Mouse (Mus musculus): ENCODE data around the gene Olfr1426. TPM values are rescaled to one million over a fixed set of nuclear protein-coding genes. Genes with fewer than 3 reads are reported as not detected.

The Olfr1426 gene
- not detected for polyA plus RNA-seq (2014; fragmentation: Illumina TruSeq; extraction: RNeasy Lipid Tissue Mini Kit (QIAGEN cat#74804); ENCODE audit: low read depth, low replicate concordance)

DNA sequence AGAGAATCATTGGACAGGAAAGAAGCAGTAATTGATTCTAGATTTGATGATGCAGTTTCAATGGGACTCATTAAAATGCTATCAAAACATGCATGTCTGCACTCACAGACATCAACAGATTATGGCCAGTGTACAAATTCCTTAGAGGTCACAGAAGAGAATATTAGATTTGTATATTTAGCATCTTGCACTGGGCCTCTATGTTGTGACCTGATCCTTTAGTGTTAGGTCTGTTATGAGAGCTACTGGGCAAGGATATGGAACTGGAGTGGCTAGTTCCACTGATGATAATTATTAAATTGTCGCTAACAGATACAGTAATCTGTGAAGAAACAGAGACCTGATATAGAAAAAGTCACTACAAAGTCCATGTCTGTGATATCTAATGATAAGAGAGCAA is at the start of gene Olfr1426:
Olfr1426 (minus strand) TSS at position 101 of the 400 bp plus-strand sequence.

DNA sequence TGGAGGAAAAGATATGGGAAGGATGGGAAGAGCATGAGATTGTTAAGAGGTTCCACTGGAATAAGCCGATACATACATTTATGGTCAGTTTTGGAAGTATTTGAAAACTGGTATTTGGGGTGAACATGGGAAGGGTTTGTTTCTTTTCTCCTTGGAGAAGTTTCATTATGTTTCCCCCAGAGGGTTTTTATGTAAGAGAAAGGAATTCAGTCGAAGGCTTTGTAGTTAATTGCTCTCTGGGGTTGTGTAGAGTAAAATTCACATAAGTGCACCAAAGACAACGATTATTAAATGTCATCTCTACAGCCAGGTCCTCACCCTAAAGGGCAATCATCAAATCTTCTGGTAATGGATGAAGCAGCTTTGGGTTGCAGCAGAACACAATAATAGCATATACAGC is 31.3 kb upstream of the Olfr1426 start, which contains the start of gene Olfr76:
Olfr76 (minus strand) TSS at position 101 of the 400 bp plus-strand sequence.

DNA sequence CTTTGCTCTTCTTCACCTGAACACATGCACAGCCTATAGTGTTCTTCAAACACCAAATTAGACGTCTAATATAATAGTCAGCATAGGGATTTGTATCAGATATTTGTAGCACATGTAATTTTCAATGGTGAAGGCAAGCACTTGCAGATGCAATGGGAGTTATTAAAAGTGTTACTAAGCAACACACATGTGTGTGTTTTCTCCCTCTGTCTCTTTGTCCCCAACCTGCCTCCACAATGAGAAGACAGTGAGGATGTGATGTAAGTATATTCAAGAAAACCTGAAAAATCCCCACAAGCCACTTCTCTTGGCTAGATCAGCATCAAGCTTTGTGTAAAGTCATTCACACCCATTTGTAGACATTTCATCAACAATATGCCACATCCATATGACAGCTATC is 24.0 kb upstream of the Olfr1426 start, which contains the start of gene Olfr1428:
Olfr1428 (minus strand) TSS at position 101 of the 400 bp plus-strand sequence.

DNA sequence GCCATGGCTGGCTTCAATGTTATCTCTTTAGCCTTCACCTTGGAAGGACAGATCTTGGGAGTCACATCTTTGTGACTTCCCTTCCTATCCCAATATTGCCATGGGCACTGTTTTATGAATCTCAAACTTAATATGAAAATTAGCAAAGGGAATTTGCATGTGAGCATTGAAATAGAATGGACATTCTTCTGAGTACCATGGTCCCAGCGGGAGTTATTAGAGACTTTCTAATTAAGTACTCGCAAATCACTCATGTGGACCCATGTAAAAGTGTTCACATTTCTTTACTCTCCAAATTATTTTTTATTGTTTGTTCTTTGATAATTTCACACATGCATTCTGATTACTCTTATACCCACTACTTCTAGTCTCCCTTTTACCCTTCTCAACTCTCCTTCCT is 11.4 kb upstream of the Olfr1426 start, which contains the start of gene Olfr1427:
Olfr1427 (minus strand) TSS at position 101 of the 400 bp plus-strand sequence.

DNA sequence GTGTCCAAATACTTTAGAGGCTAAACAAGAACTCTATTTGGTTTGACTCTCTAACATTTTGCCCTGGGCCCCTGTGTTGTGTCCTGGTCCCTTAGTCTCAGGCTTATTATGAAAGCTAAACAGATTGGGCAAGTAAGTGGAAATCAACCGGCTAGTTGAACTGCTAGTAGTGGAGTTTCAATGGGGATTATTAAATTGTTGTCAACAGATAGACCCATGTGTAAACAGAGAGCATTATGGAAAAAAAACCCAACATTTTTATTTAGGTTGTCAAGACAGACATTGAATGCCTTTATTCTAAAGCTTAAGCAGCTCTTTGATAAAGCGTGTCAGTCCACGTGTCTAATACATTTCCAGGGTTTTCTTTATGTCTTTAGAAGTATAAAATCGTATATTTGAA is 14.2 kb downstream of the Olfr1426 start, which contains the start of gene Olfr1425:
Olfr1425 (minus strand) TSS at position 101 of the 400 bp plus-strand sequence.

DNA sequence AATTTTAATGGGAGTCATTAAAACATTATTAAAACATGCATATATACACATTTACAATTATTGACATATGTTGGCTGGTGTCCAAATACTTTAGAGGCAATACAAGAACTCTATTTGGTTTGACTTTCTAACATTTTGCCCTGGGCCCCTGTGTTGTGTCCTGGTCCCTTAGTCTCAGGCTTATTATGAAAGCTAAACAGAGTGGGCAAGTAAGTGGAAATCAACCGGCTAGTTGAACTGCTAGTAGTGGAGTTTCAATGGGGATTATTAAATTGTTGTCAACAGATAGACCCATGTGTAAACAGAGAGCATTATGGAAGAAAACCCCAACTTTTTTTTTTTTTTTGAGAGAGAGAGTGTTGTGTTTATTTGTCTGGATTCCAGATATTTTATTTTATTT is 29.2 kb downstream of the Olfr1426 start, which contains the start of gene Olfr1424:
Olfr1424 (minus strand) TSS at position 101 of the 400 bp plus-strand sequence.

DNA sequence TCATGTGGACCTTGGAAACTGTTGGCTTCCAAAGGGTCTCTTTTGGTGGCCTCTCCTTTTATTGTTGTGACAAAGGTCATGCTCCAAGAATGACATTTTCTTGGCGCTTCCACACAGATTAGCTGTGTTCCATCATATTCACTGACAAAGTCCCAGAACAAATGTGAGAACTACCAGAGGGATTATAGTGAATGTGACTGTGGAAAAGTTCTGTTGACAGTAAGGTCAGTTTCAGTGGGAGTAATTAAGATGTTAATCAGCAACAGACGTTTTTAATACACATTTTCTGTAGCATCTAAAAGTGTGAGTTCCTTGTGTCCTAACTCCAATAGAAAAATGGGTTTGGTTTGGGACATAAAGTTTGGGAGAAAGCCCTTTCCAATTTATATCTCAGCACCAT is 50.6 kb downstream of the Olfr1426 start, which contains the start of gene Olfr1423:
Olfr1423 (minus strand) TSS at position 101 of the 400 bp plus-strand sequence.

Other genes with a start within 250 kb of the Olfr1426 start
- gene Olfr1418, start 230.9 kb downstream of the Olfr1426 start, polyA plus RNA-seq (2014; fragmentation: Illumina TruSeq; extraction: RNeasy Lipid Tissue Mini Kit (QIAGEN cat#74804); ENCODE audit: low read depth, low replicate concordance): not detected
- not detected for gene Olfr1419, start 216.9 kb downstream of the Olfr1426 start, polyA plus RNA-seq (2014; fragmentation: Illumina TruSeq; extraction: RNeasy Lipid Tissue Mini Kit (QIAGEN cat#74804); ENCODE audit: low read depth, low replicate concordance)
- gene Olfr1420, start 205.4 kb downstream of the Olfr1426 start, polyA plus RNA-seq (2014; fragmentation: Illumina TruSeq; extraction: RNeasy Lipid Tissue Mini Kit (QIAGEN cat#74804); ENCODE audit: low read depth, low replicate concordance): not detected
- 16.1 TPM for gene Patl1, start 179.6 kb downstream of the Olfr1426 start, polyA plus RNA-seq (2014; fragmentation: Illumina TruSeq; extraction: RNeasy Lipid Tissue Mini Kit (QIAGEN cat#74804); ENCODE audit: low read depth, low replicate concordance)
- 19.4 TPM for gene Osbp, start 126.1 kb downstream of the Olfr1426 start, polyA plus RNA-seq (2014; fragmentation: Illumina TruSeq; extraction: RNeasy Lipid Tissue Mini Kit (QIAGEN cat#74804); ENCODE audit: low read depth, low replicate concordance)
- gene Olfr1423, start 50.7 kb downstream of the Olfr1426 start, polyA plus RNA-seq (2014; fragmentation: Illumina TruSeq; extraction: RNeasy Lipid Tissue Mini Kit (QIAGEN cat#74804); ENCODE audit: low read depth, low replicate concordance): not detected
- not detected for gene Olfr1424, start 29.3 kb downstream of the Olfr1426 start, polyA plus RNA-seq (2014; fragmentation: Illumina TruSeq; extraction: RNeasy Lipid Tissue Mini Kit (QIAGEN cat#74804); ENCODE audit: low read depth, low replicate concordance)
- not detected for gene Olfr1425, start 14.3 kb downstream of the Olfr1426 start, polyA plus RNA-seq (2014; fragmentation: Illumina TruSeq; extraction: RNeasy Lipid Tissue Mini Kit (QIAGEN cat#74804); ENCODE audit: low read depth, low replicate concordance)
- gene Olfr1427, start 11.3 kb upstream of the Olfr1426 start, polyA plus RNA-seq (2014; fragmentation: Illumina TruSeq; extraction: RNeasy Lipid Tissue Mini Kit (QIAGEN cat#74804); ENCODE audit: low read depth, low replicate concordance): not detected
- not detected for gene Olfr1428, start 23.9 kb upstream of the Olfr1426 start, polyA plus RNA-seq (2014; fragmentation: Illumina TruSeq; extraction: RNeasy Lipid Tissue Mini Kit (QIAGEN cat#74804); ENCODE audit: low read depth, low replicate concordance)
- not detected for gene Olfr76, start 31.2 kb upstream of the Olfr1426 start, polyA plus RNA-seq (2014; fragmentation: Illumina TruSeq; extraction: RNeasy Lipid Tissue Mini Kit (QIAGEN cat#74804); ENCODE audit: low read depth, low replicate concordance)
- gene Olfr1555-ps1, start 78.1 kb upstream of the Olfr1426 start, polyA plus RNA-seq (2014; fragmentation: Illumina TruSeq; extraction: RNeasy Lipid Tissue Mini Kit (QIAGEN cat#74804); ENCODE audit: low read depth, low replicate concordance): not detected
- gene Olfr1431, start 108.6 kb upstream of the Olfr1426 start, polyA plus RNA-seq (2014; fragmentation: Illumina TruSeq; extraction: RNeasy Lipid Tissue Mini Kit (QIAGEN cat#74804); ENCODE audit: low read depth, low replicate concordance): not detected
- gene Olfr1432, start 140.6 kb upstream of the Olfr1426 start, polyA plus RNA-seq (2014; fragmentation: Illumina TruSeq; extraction: RNeasy Lipid Tissue Mini Kit (QIAGEN cat#74804); ENCODE audit: low read depth, low replicate concordance): not detected
- not detected for gene Olfr262, start 149.6 kb upstream of the Olfr1426 start, polyA plus RNA-seq (2014; fragmentation: Illumina TruSeq; extraction: RNeasy Lipid Tissue Mini Kit (QIAGEN cat#74804); ENCODE audit: low read depth, low replicate concordance)
- gene Olfr235, start 169.0 kb upstream of the Olfr1426 start, polyA plus RNA-seq (2014; fragmentation: Illumina TruSeq; extraction: RNeasy Lipid Tissue Mini Kit (QIAGEN cat#74804); ENCODE audit: low read depth, low replicate concordance): not detected
- gene Olfr1434, start 187.8 kb upstream of the Olfr1426 start, polyA plus RNA-seq (2014; fragmentation: Illumina TruSeq; extraction: RNeasy Lipid Tissue Mini Kit (QIAGEN cat#74804); ENCODE audit: low read depth, low replicate concordance): not detected
- not detected for gene Olfr1436, start 207.1 kb upstream of the Olfr1426 start, polyA plus RNA-seq (2014; fragmentation: Illumina TruSeq; extraction: RNeasy Lipid Tissue Mini Kit (QIAGEN cat#74804); ENCODE audit: low read depth, low replicate concordance)
- not detected for gene Olfr1437, start 233.1 kb upstream of the Olfr1426 start, polyA plus RNA-seq (2014; fragmentation: Illumina TruSeq; extraction: RNeasy Lipid Tissue Mini Kit (QIAGEN cat#74804); ENCODE audit: low read depth, low replicate concordance)
- gene Olfr1438-ps1, start 243.9 kb upstream of the Olfr1426 start, polyA plus RNA-seq (2014; fragmentation: Illumina TruSeq; extraction: RNeasy Lipid Tissue Mini Kit (QIAGEN cat#74804); ENCODE audit: low read depth, low replicate concordance): not detected